Mouse (Mus musculus) kidney, adult 18-20 months (tissue): ENCODE results near the gene Rgs17.
"Not testable (repeated sequence)": the region's sequence is repeated elsewhere in the genome, so short reads cannot be mapped to it uniquely, and the experiment has no call there.

Experiments used
- DNase-seq: peaks from one replicate; pipeline ENCODE4 v3.0.0; 2021

Rgs17 gene

GRCm38 (mm10) chr10:5922294-5922828 lies at the start of gene Rgs17:
TSS of gene Rgs17 (minus strand) at chr10:5922400.
- DNase-seq: no peak

- no peak for DNase-seq
Measured at GRCm38 (mm10) chr10:5967655-5968054, 45.5 kb upstream of the Rgs17 start.

GRCm38 (mm10) chr10:5953787-5954186 lies 31.6 kb upstream of the Rgs17 start:
- DNase-seq: not testable (repeated sequence)

GRCm38 (mm10) chr10:5924261-5924660 lies 2.1 kb upstream of the Rgs17 start:
- DNase-seq: no peak

GRCm38 (mm10) chr10:5923096-5923495 lies 896 bp upstream of the Rgs17 start:
- no peak for DNase-seq

GRCm38 (mm10) chr10:5921771-5922170 lies 429 bp downstream of the Rgs17 start:
- DNase-seq: no peak

GRCm38 (mm10) chr10:5921031-5921551 lies 1.1 kb downstream of the Rgs17 start:
- DNase-seq: no peak

GRCm38 (mm10) chr10:5904399-5904798 lies 17.8 kb downstream of the Rgs17 start:
- DNase-seq: no peak

- DNase-seq: no peak
Measured at GRCm38 (mm10) chr10:5901777-5902176, 20.4 kb downstream of the Rgs17 start.

- DNase-seq: no peak
Measured at GRCm38 (mm10) chr10:5900731-5901130, 21.5 kb downstream of the Rgs17 start.

- no peak for DNase-seq
Measured at GRCm38 (mm10) chr10:5877106-5877505, 45.1 kb downstream of the Rgs17 start.

- DNase-seq: no peak
Measured at GRCm38 (mm10) chr10:5871081-5871480, 51.1 kb downstream of the Rgs17 start.

- DNase-seq: no peak
Measured at GRCm38 (mm10) chr10:5867981-5868552, 54.1 kb downstream of the Rgs17 start.

GRCm38 (mm10) chr10:5865996-5866395 lies 56.2 kb downstream of the Rgs17 start:
- DNase-seq: no peak

- no peak for DNase-seq
Measured at GRCm38 (mm10) chr10:5862669-5863068, 59.5 kb downstream of the Rgs17 start.

GRCm38 (mm10) chr10:5860849-5861248 lies 61.4 kb downstream of the Rgs17 start:
- DNase-seq: no peak

GRCm38 (mm10) chr10:5859729-5860128 lies 62.5 kb downstream of the Rgs17 start:
- peak; percentile 4 for DNase-seq

- no peak for DNase-seq
Measured at GRCm38 (mm10) chr10:5857996-5858549, 64.1 kb downstream of the Rgs17 start.

- DNase-seq: no peak
Measured at GRCm38 (mm10) chr10:5853290-5853868, 68.8 kb downstream of the Rgs17 start.

- no peak for DNase-seq
Measured at GRCm38 (mm10) chr10:5846939-5847338, 75.3 kb downstream of the Rgs17 start.

GRCm38 (mm10) chr10:5841369-5841768 lies 80.8 kb downstream of the Rgs17 start:
- peak; percentile 57 for DNase-seq

- no peak for DNase-seq
Measured at GRCm38 (mm10) chr10:5826336-5827025, 95.7 kb downstream of the Rgs17 start.

- DNase-seq: no peak
Measured at GRCm38 (mm10) chr10:5824779-5825178, 97.4 kb downstream of the Rgs17 start.
